Mouse (Mus musculus): ENCODE measurements around the gene Nsf. TPM values are rescaled to one million over a fixed set of nuclear protein-coding genes. Genes with fewer than 3 reads are reported as not detected.

Nsf gene
- 6.9 and 8.2 TPM in 2 replicates for polyA plus RNA-seq (2012; rRNA removed)

GRCm38 (mm10) chr11:103953896-103954292, at the start of gene Nsf:
Gene Nsf, minus strand, starts transcription at chr11:103954056.

GRCm38 (mm10) chr11:103773387-103774227, 180.2 kb downstream of the Nsf start, which contains the start of gene Wnt3:
Gene Wnt3, plus strand, starts transcription at chr11:103774150.

Other genes with a start within 250 kb of the Nsf start
- gene Wnt9b, start 204.2 kb downstream of the Nsf start, polyA plus RNA-seq (2012; rRNA removed), result 0.08 and 0.15 TPM in 2 replicates
- not detected in 2 replicates for gene Wnt3, start 179.9 kb downstream of the Nsf start, polyA plus RNA-seq (2012; rRNA removed)
- 9.4 and 10.2 TPM in 2 replicates for gene Arf2, start 12.7 kb upstream of the Nsf start, polyA plus RNA-seq (2012; rRNA removed)
- gene Crhr1, start 178.8 kb upstream of the Nsf start, polyA plus RNA-seq (2012; rRNA removed), result not detected in 2 replicates
- not detected in 2 replicates for gene Sppl2c, start 232.3 kb upstream of the Nsf start, polyA plus RNA-seq (2012; rRNA removed)